Mouse (Mus musculus) lung, postnatal 0 days (tissue): Measurements from ENCODE around the gene Gm28044. TPM values are rescaled to one million over a fixed set of nuclear protein-coding genes. Genes with fewer than 3 reads are reported as not detected.
"Not testable (repeated sequence)": the region's sequence is repeated elsewhere in the genome, so short reads cannot be mapped to it uniquely, and the experiment has no call there.

Experiments used
- ATAC-seq: fragments of 200-750 bp; cut with Nextera tagmentation; 2 replicates; pipeline ENCODE4 v1.8.0; 2017; ENCODE audit warnings: moderate library complexity
- DNase-seq: peaks from one replicate; pipeline ENCODE4 v3.0.0-alpha.2; 2016; ENCODE audit warnings: low spot score
- H3K27ac ChIP-seq: fragments of 300-500 bp; sonication (generic); 2 replicates; pipeline ENCODE4 v1.5.1; 2014; ENCODE audit warnings: antibody characterized with exemption, mild to moderate bottlenecking, low read length, mixed read lengths
- H3K27me3 ChIP-seq: fragments of 300-500 bp; sonication (generic); replicated peaks from 2 replicates; pipeline ENCODE4 v1.6.1; 2014; ENCODE audit warnings: low read length, mixed read lengths; ENCODE audit not compliant: insufficient read depth
- H3K36me3 ChIP-seq: fragments of 300-500 bp; sonication (generic); 2 replicates; pipeline ENCODE4 v1.6.1; 2014; ENCODE audit warnings: low read length, mixed read lengths; ENCODE audit not compliant: insufficient read depth
- H3K4me1 ChIP-seq: fragments of 300-500 bp; sonication (generic); 2 replicates; pipeline ENCODE4 v1.6.1; 2014; ENCODE audit warnings: antibody characterized with exemption, low read depth, low read length, mixed read lengths; ENCODE audit not compliant: insufficient read depth
- H3K4me2 ChIP-seq: fragments of 300-500 bp; sonication (generic); replicated peaks from 2 replicates; pipeline ENCODE4 v1.6.1; 2014; ENCODE audit warnings: low read depth, mild to moderate bottlenecking, low read length, moderate library complexity, mixed read lengths
- H3K4me3 ChIP-seq: fragments of 300-500 bp; sonication (generic); 2 replicates; pipeline ENCODE4 v1.5.1; 2014; ENCODE audit warnings: low read depth, low read length
- H3K9ac ChIP-seq: fragments of 300-500 bp; sonication (generic); replicated peaks from 2 replicates; pipeline ENCODE4 v1.6.1; 2014; ENCODE audit warnings: low read depth, mild to moderate bottlenecking
- H3K9me3 ChIP-seq: fragments of 300-500 bp; sonication (generic); 2 replicates; pipeline ENCODE4 v1.6.1; 2016; ENCODE audit warnings: low read length, mixed read lengths
- CTCF ChIP-seq: IDR thresholded peaks from 2 replicates; pipeline ENCODE4 v1.5.1; 2016; ENCODE audit warnings: antibody characterized with exemption, mild to moderate bottlenecking
- EP300 ChIP-seq: IDR thresholded peaks from 2 replicates; pipeline ENCODE4 v1.6.1; 2016; ENCODE audit warnings: antibody characterized with exemption, mild to moderate bottlenecking, control low read depth
- WGBS: fragments of 180-500 bp; shearing (Covaris S2); extraction: QIAGEN DNeasy Blood & Tissue Kit; methylation state at CpG from one replicate; pipeline ENCODE4 v1.1.7; 2014; 5-methylcytosine and 5-hydroxymethylcytosine counted together
- polyA plus RNA-seq: library from polyadenylated mRNA; unstranded; fragments of >200 nt; fragmentation: Nextera tagmentation; extraction: Ambion mirVana; gene quantifications from 2 replicates; pipeline ENCODE4 v1.2.1, GENCODE M21; 2015

The Gm28044 gene
- 0.57 TPM in 1 of 2 replicates, not detected in the other for polyA plus RNA-seq

- Histone ChIP-seq H3K4me3 (peak within 1 kb of the TSS; percentile 79), H3K9me3 (no peaks in the 10 kb centered on the region), H3K9ac (peak within 1 kb of the TSS; percentile 82), H3K4me1 (no peaks in the 10 kb centered on the region), H3K27ac (peak within 1 kb of the TSS; percentile 77), H3K27me3 (no peaks in the 10 kb centered on the region), H3K4me2 (peak within 1 kb of the TSS; percentile 69), H3K36me3 (no peaks in the 10 kb centered on the region)
- TF ChIP-seq CTCF (peak; percentile 46), EP300 (no peak)
- peak; percentile 97 for ATAC-seq
- DNase-seq, result peak; percentile 94
- 0% methylated on average over 15 of the region's 15 CpGs for WGBS
Observed at GRCm38 (mm10) chr13:67360131-67360744, at the start of gene Gm28044, which contains the start of gene Zfp953. Gene Gm28044 (minus strand): TSS chr13:67360536. Gene Zfp953 (minus strand): TSS chr13:67360605.

- H3K9me3 ChIP-seq, H3K27me3 ChIP-seq, H3K36me3 ChIP-seq, H3K4me1 ChIP-seq: not testable (repeated sequence)
- Histone ChIP-seq H3K9ac (peak within 1 kb of the TSS; percentile 38; the same call in 1 of the 2 replicates), H3K4me2 (peak within 1 kb of the TSS; percentile 57), H3K4me3 (peak within 1 kb of the TSS; percentile 51), H3K27ac (peak within 1 kb of the TSS; percentile 57; the same call in 1 of the 2 replicates)
- peak; percentile 96 for ATAC-seq
- DNase-seq, result peak; percentile 82
- 2% methylated on average over 14 of the region's 16 CpGs for WGBS
Observed at GRCm38 (mm10) chr13:67399183-67399903, 39.0 kb upstream of the Gm28044 start, which contains the start of gene Zfp429. Gene Zfp429 (minus strand): TSS chr13:67399819.

GRCm38 (mm10) chr13:67376255-67376654, 15.9 kb upstream of the Gm28044 start:
- not testable (repeated sequence) for H3K27ac ChIP-seq, H3K36me3 ChIP-seq, H3K4me3 ChIP-seq, H3K4me2 ChIP-seq, ATAC-seq, H3K9me3 ChIP-seq, H3K4me1 ChIP-seq, H3K27me3 ChIP-seq, DNase-seq, H3K9ac ChIP-seq
- WGBS, result 76% methylated on average over 3 of the region's 3 CpGs
- peak; percentile 20; the same call in 1 of the 2 replicates for TF ChIP-seq CTCF

- H3K27me3 ChIP-seq, H3K4me1 ChIP-seq, H3K9me3 ChIP-seq, H3K36me3 ChIP-seq, H3K27ac ChIP-seq, H3K9ac ChIP-seq: not testable (repeated sequence)
- ATAC-seq (peak; percentile 97), DNase-seq (peak; percentile 84)
- Histone ChIP-seq H3K4me2 (peak within 1 kb of the TSS; percentile 61), H3K4me3 (peak within 1 kb of the TSS; percentile 42)
- 14% methylated on average over 13 of the region's 15 CpGs for WGBS
Observed at GRCm38 (mm10) chr13:67375050-67375911, 14.9 kb upstream of the Gm28044 start, which contains the start of the genes Gm28041 and Zfp456. Gene Gm28041 (minus strand): TSS chr13:67375733. Gene Zfp456 (minus strand): TSS chr13:67375810.

GRCm38 (mm10) chr13:67351854-67352253, 8.5 kb downstream of the Gm28044 start:
- no peak for TF ChIP-seq CTCF
- TF ChIP-seq EP300, result no peak
- no peak for DNase-seq
- no peak for ATAC-seq

GRCm38 (mm10) chr13:67343422-67343821, 16.9 kb downstream of the Gm28044 start:
- ATAC-seq (no peak), DNase-seq (no peak)
- TF ChIP-seq CTCF (no peak), EP300 (no peak)
- no peaks in the 10 kb centered on the region for H3K36me3 ChIP-seq
- H3K9me3 ChIP-seq, result no peaks in the 10 kb centered on the region
- H3K27me3 ChIP-seq, result no peaks in the 10 kb centered on the region
- no peaks in the 10 kb centered on the region for H3K4me1 ChIP-seq
- H3K4me3 ChIP-seq, result no peak overlapping the region
- no peak overlapping the region for H3K27ac ChIP-seq
- H3K9ac ChIP-seq, result no peak overlapping the region
- WGBS, result 78% methylated on average over 2 of the region's 2 CpGs
- no peak overlapping the region for H3K4me2 ChIP-seq

More at GRCm38 (mm10) chr13:67351854-67352253, 8.5 kb downstream of the Gm28044 start:
- Histone ChIP-seq H3K36me3 (no peaks in the 10 kb centered on the region), H3K27me3 (no peaks in the 10 kb centered on the region), H3K27ac (no peak overlapping the region), H3K4me2 (no peak overlapping the region), H3K4me3 (no peak overlapping the region), H3K9ac (no peak overlapping the region), H3K4me1 (no peaks in the 10 kb centered on the region), H3K9me3 (no peaks in the 10 kb centered on the region)
